Mouse (Mus musculus) midbrain, embryonic 11.5 days (tissue): ENCODE measurements around the gene Armc8. TPM values are rescaled to one million over a fixed set of nuclear protein-coding genes. Genes with fewer than 3 reads are reported as not detected.
"Not testable (repeated sequence)": the region's sequence is repeated elsewhere in the genome, so short reads cannot be mapped to it uniquely, and the experiment has no call there.

Experiments
- ATAC-seq: fragments of 200-750 bp; cut with Nextera tagmentation; 2 replicates; pipeline ENCODE4 v1.8.0; 2017; ENCODE audit warnings: moderate TSS enrichment, moderate library complexity; ENCODE audit not compliant: low FRiP score
- DNase-seq: peaks from one replicate; pipeline ENCODE4 v3.0.0; 2015; ENCODE audit warnings: low spot score; ENCODE audit errors: missing footprints
- H3K27ac ChIP-seq: fragments of 300-500 bp; sonication (generic); 2 replicates; pipeline ENCODE4 v1.5.1; 2014; ENCODE audit warnings: low read depth, low read length
- H3K27me3 ChIP-seq: fragments of 300-500 bp; sonication (generic); 2 replicates; pipeline ENCODE4 v1.6.1; 2014; ENCODE audit warnings: mild to moderate bottlenecking, low read length, moderate library complexity, mixed read lengths; ENCODE audit not compliant: control insufficient read depth, insufficient read depth
- H3K36me3 ChIP-seq: fragments of 300-500 bp; sonication (generic); 2 replicates; pipeline ENCODE4 v1.6.1; 2014; ENCODE audit warnings: mild to moderate bottlenecking, low read length, moderate library complexity, mixed read lengths; ENCODE audit not compliant: control insufficient read depth, insufficient read depth
- H3K4me1 ChIP-seq: fragments of 300-500 bp; sonication (generic); 2 replicates; pipeline ENCODE4 v1.6.1; 2014; ENCODE audit warnings: low read length; ENCODE audit not compliant: control insufficient read depth, insufficient read depth
- H3K4me2 ChIP-seq: fragments of 300-500 bp; sonication (generic); 2 replicates; pipeline ENCODE4 v1.6.1; 2014; ENCODE audit warnings: mild to moderate bottlenecking, moderate library complexity
- H3K4me3 ChIP-seq: fragments of 300-500 bp; sonication (generic); 2 replicates; pipeline ENCODE4 v1.5.1; 2014; ENCODE audit warnings: low read depth, low read length
- H3K9ac ChIP-seq: fragments of 300-500 bp; sonication (generic); 2 replicates; pipeline ENCODE4 v1.6.1; 2014; ENCODE audit warnings: low read length
- H3K9me3 ChIP-seq: fragments of 300-500 bp; sonication (generic); 2 replicates; pipeline ENCODE4 v1.6.1; 2016; ENCODE audit warnings: low read length; ENCODE audit not compliant: control insufficient read depth
- WGBS: fragments of 180-500 bp; shearing (Covaris S2); extraction: QIAGEN DNeasy Blood & Tissue Kit; methylation state at CpG from one replicate; pipeline ENCODE4 v1.1.7; 2014; 5-methylcytosine and 5-hydroxymethylcytosine counted together
- polyA plus RNA-seq: library from polyadenylated mRNA; unstranded; fragments of >200 nt; fragmentation: Nextera tagmentation; extraction: Ambion mirVana; gene quantifications from 2 replicates; pipeline ENCODE4 v1.2.1, GENCODE M21; 2014

The Armc8 gene
- polyA plus RNA-seq, result 37.3 and 42.0 TPM in 2 replicates

DNA sequence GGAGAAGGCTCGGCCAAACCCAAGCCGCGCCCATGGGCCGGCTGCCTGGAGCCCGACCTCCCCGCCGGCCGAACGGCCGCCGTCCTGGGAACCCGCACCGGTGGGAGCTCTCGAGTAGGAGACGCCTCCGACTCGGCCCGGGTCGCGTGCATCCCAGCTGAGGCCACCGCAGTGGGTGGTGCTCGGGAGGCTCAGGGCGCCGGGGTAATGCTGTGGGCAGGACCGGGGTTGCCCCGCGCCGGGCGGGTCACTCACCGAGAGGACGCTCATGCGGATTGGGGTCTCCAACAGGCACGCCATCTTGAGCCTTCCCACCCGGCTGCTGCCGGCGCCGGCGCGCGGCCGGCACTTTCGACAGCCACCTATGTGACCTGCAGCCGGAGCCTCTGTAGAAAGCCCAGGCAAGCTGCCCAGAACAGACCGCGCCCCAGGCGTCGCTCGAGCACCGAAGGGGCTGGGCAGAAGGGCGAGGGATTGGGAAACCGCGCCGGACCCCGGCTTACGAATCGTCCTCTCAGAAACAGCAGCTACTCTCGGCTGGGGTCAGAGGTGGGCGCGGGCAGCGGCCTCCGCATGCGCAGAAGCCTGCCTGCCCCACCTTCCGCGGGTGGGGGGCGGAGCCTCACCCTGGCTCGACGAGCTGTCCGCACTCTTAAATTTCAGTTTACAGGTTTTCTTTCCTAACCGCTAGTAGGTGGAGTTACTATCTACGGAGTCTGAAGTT is at the start of gene Armc8:
Gene Armc8 (minus strand): TSS at position 553 of the 724 bp plus-strand sequence.
- Histone ChIP-seq H3K4me2 (peak within 1 kb of the TSS; percentile 76), H3K36me3 (no peaks in the 10 kb centered on the region), H3K9me3 (no peaks in the 10 kb centered on the region), H3K27ac (peak within 1 kb of the TSS; percentile 98), H3K9ac (peak within 1 kb of the TSS; percentile 97), H3K27me3 (no peaks in the 10 kb centered on the region), H3K4me1 (peaks cover 12% of the 10 kb centered on the region), H3K4me3 (peak within 1 kb of the TSS; percentile 98)
- under 1% methylated on average over 63 of the region's 70 CpGs for WGBS
- DNase-seq (peak; percentile 99), ATAC-seq (peak; percentile 96)

DNA sequence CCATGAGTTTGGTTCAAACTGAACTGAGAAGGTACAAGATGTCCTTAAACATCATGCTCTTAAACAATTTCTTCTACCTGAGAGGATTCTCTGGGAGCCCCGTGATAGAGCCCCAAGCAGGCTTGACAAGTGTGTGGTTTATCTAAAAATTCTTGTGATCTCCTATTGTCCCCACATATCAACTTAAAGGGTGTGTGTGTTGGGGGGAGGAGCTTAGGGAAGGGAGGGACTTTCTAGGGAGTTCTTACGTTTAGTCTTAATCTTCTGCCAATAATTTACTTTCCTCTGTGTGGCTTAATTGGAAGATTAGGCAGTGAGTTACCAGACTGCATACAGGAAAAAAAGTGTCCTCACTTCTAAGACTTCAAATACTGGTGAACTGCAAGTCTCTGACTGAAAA is 43.5 kb upstream of the Armc8 start, which contains the start of gene A4gnt:
Gene A4gnt (plus strand): TSS at position 301 of the 400 bp plus-strand sequence.
- no peak within 1 kb of the TSS for H3K27ac ChIP-seq
- no peaks in the 10 kb centered on the region for H3K9me3 ChIP-seq
- no peak within 1 kb of the TSS for H3K9ac ChIP-seq
- no peak within 1 kb of the TSS for H3K4me2 ChIP-seq
- H3K36me3 ChIP-seq, result no peaks in the 10 kb centered on the region
- DNase-seq (no peak), ATAC-seq (no peak)
- no peaks in the 10 kb centered on the region for H3K27me3 ChIP-seq
- no peaks in the 10 kb centered on the region for H3K4me1 ChIP-seq
- 55% methylated on average over 2 of the region's 2 CpGs for WGBS
- no peak within 1 kb of the TSS for H3K4me3 ChIP-seq

DNA sequence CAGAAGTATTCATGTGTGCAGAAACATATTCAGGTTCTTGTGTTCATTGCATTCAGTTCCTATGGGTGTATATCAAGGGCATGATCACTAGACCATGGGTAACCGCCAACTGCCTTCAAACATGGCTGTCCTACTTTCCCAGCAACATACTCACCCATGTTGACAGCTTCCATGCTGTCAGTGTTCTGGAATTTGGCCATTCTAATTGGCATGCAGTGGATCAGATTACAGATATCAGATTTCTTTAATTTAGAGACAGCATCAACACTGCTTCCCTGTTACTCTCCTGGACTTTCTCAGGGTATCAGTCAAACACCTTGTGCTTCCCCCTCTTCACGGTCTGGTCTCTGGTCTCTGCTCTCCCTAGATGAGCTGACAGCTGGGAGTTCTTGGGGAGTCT is 34.9 kb upstream of the Armc8 start:
- no peak overlapping the region for H3K4me2 ChIP-seq
- no peak for DNase-seq
- H3K4me1 ChIP-seq, result no peaks in the 10 kb centered on the region
- no peak overlapping the region for H3K9ac ChIP-seq
- no peaks in the 10 kb centered on the region for H3K27me3 ChIP-seq
- no peaks in the 10 kb centered on the region for H3K9me3 ChIP-seq
- no peak for ATAC-seq
- no peak overlapping the region for H3K27ac ChIP-seq
- no peaks in the 10 kb centered on the region for H3K36me3 ChIP-seq
- H3K4me3 ChIP-seq, result no peak overlapping the region
- 90% methylated on average over 2 of the region's 2 CpGs for WGBS

DNA sequence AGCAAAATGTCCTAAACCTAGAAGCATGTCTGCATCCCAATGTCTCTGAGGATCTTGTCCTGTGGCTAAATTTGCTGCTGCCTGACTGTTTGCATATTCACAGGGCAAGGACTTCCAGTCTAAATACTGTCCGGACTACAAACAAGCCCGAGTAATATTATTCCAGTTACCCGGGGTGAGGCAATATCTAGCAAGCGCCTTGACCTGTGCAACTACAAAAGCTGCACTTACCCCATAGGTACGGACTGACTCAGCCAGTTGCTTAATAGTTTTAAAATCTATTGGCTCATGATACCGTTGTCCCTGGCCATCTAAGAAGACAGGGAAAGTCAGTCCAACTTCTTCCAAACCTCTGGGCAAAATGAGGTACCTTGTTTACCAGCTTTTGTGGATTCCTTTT is 30.4 kb upstream of the Armc8 start:
- H3K4me1 ChIP-seq, ATAC-seq, H3K4me2 ChIP-seq, H3K9me3 ChIP-seq, H3K27ac ChIP-seq, H3K27me3 ChIP-seq, H3K36me3 ChIP-seq, H3K4me3 ChIP-seq, DNase-seq, H3K9ac ChIP-seq: not testable (repeated sequence)
- WGBS, result 93% methylated on average over 6 of the region's 6 CpGs

DNA sequence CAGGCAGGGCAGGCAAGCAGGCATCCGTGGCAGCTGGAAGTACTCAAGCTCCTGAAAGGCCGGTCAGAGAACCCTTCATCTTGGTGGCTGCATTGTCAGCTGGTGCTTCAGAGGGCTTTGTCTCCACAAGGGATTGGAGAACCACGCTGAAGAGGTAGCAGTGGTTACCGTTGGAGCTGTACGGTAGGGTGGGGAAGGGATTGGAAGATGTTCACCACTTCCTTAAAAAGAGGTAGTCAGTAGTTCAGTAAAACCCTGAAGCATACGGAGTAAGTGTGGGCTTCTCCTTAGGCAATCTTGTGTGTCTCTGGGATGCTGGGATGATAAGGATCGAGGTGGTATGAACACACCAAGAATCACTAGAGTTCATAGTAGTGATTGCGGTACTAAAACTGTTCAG is 22.4 kb upstream of the Armc8 start:
- Histone ChIP-seq H3K36me3 (no peaks in the 10 kb centered on the region), H3K9ac (no peak overlapping the region), H3K9me3 (no peaks in the 10 kb centered on the region), H3K4me3 (no peak overlapping the region), H3K27ac (no peak overlapping the region), H3K4me1 (no peaks in the 10 kb centered on the region), H3K4me2 (no peak overlapping the region), H3K27me3 (no peaks in the 10 kb centered on the region)
- no peak for ATAC-seq
- 72% methylated on average over 8 of the region's 8 CpGs for WGBS
- no peak for DNase-seq

DNA sequence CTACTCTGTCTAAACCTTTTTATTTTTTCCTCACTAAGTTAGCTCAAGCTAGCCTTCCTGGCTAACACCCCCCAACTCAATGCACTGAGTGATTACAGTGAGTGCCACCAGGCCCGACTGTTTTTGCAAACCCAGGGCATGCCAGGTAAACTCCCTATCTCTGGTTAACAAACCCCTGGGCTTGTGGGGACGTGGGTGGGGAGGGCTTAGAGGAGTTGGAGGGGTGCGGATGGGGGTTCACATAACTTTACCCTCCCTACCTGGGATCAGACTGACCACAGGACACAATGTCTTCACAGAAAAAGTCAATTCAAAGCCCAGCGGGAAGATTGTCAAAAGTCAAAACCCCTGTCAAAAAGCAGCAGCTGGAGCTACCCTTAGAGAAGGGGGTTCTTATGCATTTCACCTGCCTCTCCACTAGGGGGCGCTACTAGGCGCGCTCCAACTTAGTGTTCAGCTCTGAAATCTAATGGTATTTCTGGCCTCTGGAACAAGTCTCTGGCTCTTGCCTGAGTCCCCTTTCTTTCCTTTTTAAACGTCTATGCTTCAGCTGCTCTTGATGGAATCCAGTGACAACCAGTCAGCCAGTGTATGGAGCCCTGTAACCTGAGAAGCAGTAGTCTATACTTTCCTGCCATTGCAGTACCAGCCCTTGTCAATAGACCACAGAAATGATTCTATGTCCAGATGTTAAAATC is 19.0 kb upstream of the Armc8 start:
- H3K4me3 ChIP-seq, result no peak overlapping the region
- no peaks in the 10 kb centered on the region for H3K9me3 ChIP-seq
- no peaks in the 10 kb centered on the region for H3K27me3 ChIP-seq
- 29% methylated on average over 8 of the region's 8 CpGs for WGBS
- DNase-seq, result peak; percentile 94
- H3K4me2 ChIP-seq, result no peak overlapping the region
- no peak overlapping the region for H3K27ac ChIP-seq
- H3K9ac ChIP-seq, result no peak overlapping the region
- peaks cover 7% of the 10 kb centered on the region for H3K36me3 ChIP-seq
- ATAC-seq, result 0 out of 2 replicates have a peak, but pooled peaks have one; percentile 22
- no peaks in the 10 kb centered on the region for H3K4me1 ChIP-seq

DNA sequence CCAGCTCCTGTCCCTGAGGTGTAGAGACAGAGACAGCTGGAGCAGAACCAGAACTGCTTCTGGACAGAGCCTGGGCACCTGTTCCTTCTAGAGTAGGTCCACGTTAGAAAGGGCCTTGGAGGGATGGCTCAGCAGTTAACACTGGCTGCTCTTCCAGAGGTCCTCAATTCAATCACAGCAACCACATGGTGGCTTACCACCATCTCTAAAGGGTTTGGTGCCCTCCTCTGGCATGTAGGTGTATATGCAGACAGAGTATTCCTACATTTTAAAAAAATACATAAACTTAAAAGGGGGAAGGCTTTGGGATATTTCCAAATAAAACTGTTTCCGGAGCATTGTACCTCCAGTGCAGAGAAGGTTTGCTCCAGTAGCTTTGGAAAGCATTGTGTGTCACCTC is 12.0 kb upstream of the Armc8 start:
- DNase-seq, result no peak
- ATAC-seq, result no peak
- WGBS, result 61% methylated on average over 2 of the region's 2 CpGs
- H3K4me3 ChIP-seq, result no peak overlapping the region
- no peaks in the 10 kb centered on the region for H3K27me3 ChIP-seq
- H3K4me2 ChIP-seq, result no peak overlapping the region
- no peaks in the 10 kb centered on the region for H3K9me3 ChIP-seq
- H3K9ac ChIP-seq, result no peak overlapping the region
- H3K36me3 ChIP-seq, result peaks cover 15% of the 10 kb centered on the region
- no peak overlapping the region for H3K27ac ChIP-seq
- peaks cover 7% of the 10 kb centered on the region for H3K4me1 ChIP-seq

DNA sequence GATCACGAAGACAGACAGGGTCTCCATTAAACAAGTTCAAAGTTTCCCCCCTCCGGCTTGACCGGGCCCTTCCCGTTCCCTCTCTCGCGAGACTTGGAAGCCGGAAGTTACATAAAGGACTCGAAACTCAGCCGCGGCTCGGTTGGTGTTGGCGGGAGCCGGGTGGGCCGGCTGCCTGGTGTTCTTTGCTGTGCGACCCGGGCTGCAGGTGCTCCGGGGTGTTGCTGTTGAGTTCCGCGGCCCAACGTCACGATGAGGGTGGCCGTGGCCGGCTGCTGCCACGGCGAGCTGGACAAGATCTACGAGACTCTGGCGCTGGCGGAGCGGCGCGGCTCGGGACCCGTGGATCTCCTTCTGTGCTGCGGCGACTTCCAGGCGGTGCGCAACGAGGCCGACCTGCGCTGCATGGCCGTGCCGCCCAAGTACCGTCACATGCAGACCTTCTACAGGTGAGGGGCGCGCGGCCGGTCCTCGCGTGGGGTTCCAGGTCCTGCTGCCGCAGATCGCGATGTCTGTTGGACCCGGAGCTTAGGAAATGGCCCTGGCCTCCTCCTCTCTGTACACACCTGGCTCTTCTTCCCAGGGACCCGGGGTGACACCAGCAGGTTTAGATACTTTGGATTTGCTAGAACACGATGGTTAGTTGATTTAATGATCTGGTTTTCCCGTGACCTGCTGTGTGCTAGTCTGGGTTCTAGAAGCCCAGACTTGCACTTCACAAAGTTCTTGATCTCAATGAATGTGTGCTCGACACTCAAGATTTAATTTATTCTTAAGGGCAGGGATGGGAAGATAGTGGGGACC is 7.2 kb upstream of the Armc8 start, which contains the start of gene Dbr1:
Gene Dbr1 (plus strand): TSS at position 123 of the 804 bp plus-strand sequence.
- Histone ChIP-seq H3K4me2 (peak within 1 kb of the TSS; percentile 82), H3K4me1 (peaks cover 7% of the 10 kb centered on the region), H3K4me3 (peak within 1 kb of the TSS; percentile 98), H3K9ac (peak within 1 kb of the TSS; percentile 93), H3K27ac (peak within 1 kb of the TSS; percentile 63; the same call in 1 of the 2 replicates), H3K9me3 (no peaks in the 10 kb centered on the region), H3K36me3 (no peaks in the 10 kb centered on the region), H3K27me3 (no peaks in the 10 kb centered on the region)
- ATAC-seq (peak; percentile 96), DNase-seq (peak; percentile 98)
- WGBS, result under 1% methylated on average over 57 of the region's 57 CpGs
